ENCODE assay signal across 8 mouse cellular contexts in genomic region chr15:77150000-77150399, GRCm38 (mm10).
DNase-seq lines count a peak whose midpoint lies in the region; ATAC-seq lines count a peak whose summit lies in the region.

No protein-coding gene starts in this region.

- 39% methylated on average over 3 of the region's 3 CpGs for WGBS in heart, embryonic 12.5 days
- WGBS in hindbrain, embryonic 12.5 days: 35% methylated on average over 3 of the region's 3 CpGs

- no peaks in the 10 kb centered on the region for H3K9me3 ChIP-seq in heart, embryonic 12.5 days (replicated peaks)
- H3K9me3 ChIP-seq in hindbrain, embryonic 12.5 days (replicated peaks): no peaks in the 10 kb centered on the region

- peaks cover 4% of the 10 kb centered on the region for H3K36me3 ChIP-seq in heart, embryonic 12.5 days
- H3K36me3 ChIP-seq in hindbrain, embryonic 12.5 days: 0 out of 2 replicates have a peak, but pooled peaks cover 2% of the 10 kb centered on the region

- H3K4me3 ChIP-seq in heart, embryonic 12.5 days: peak overlapping the region; percentile 40
- peak overlapping the region; percentile 64 for H3K4me3 ChIP-seq in hindbrain, embryonic 12.5 days

- ATAC-seq in heart, embryonic 12.5 days (ENCODE audit: insufficient number of reproducible peaks, low FRiP score): no peak
- no peak for ATAC-seq in hindbrain, embryonic 12.5 days (ENCODE audit: low FRiP score)
- no peak for ATAC-seq in inflammation-experienced regulatory T-cells, adult 6 months

- H3K9ac ChIP-seq in heart, embryonic 12.5 days: peak overlapping the region; percentile 74
- H3K9ac ChIP-seq in hindbrain, embryonic 12.5 days: peak overlapping the region; percentile 75

- H3K27ac ChIP-seq in heart, embryonic 12.5 days (ENCODE audit: poor library complexity, severe bottlenecking): peak overlapping the region; percentile 97
- H3K27ac ChIP-seq in hindbrain, embryonic 12.5 days: peak overlapping the region; percentile 92

- no peak for DNase-seq in heart, adult 18-20 months
- DNase-seq in NIH3T3 (ENCODE audit: low read depth): peak; percentile 65
- DNase-seq in lung, postnatal 10 days: peak; percentile 36
- no peak for DNase-seq in adrenal gland, adult (ENCODE audit: inconsistent age in 2 of 2, low spot score in 1 of 2)
- DNase-seq in cerebellum, adult 9-10 months: no peak

- no peaks in the 10 kb centered on the region for H3K27me3 ChIP-seq in heart, embryonic 12.5 days (replicated peaks)
- no peaks in the 10 kb centered on the region for H3K27me3 ChIP-seq in hindbrain, embryonic 12.5 days

- H3K4me2 ChIP-seq in heart, embryonic 12.5 days: peak overlapping the region; percentile 72
- H3K4me2 ChIP-seq in hindbrain, embryonic 12.5 days (replicated peaks): peak overlapping the region; percentile 61

- peaks cover 61% of the 10 kb centered on the region for H3K4me1 ChIP-seq in heart, embryonic 12.5 days (replicated peaks)
- H3K4me1 ChIP-seq in hindbrain, embryonic 12.5 days: peaks cover 49% of the 10 kb centered on the region

Comparison
In these comparisons a context has a peak if more than half of its experiments do, and no peak if none do; other contexts are left out.
1. DNase-seq: peak in NIH3T3 (single experiment) and lung, postnatal 10 days (single experiment); none in heart, adult 18-20 months (0 of 2), adrenal gland, adult (0 of 2) and cerebellum, adult 9-10 months (single experiment).